Mouse (Mus musculus): ENCODE results near the gene Pigk.

The Pigk gene

DNA sequence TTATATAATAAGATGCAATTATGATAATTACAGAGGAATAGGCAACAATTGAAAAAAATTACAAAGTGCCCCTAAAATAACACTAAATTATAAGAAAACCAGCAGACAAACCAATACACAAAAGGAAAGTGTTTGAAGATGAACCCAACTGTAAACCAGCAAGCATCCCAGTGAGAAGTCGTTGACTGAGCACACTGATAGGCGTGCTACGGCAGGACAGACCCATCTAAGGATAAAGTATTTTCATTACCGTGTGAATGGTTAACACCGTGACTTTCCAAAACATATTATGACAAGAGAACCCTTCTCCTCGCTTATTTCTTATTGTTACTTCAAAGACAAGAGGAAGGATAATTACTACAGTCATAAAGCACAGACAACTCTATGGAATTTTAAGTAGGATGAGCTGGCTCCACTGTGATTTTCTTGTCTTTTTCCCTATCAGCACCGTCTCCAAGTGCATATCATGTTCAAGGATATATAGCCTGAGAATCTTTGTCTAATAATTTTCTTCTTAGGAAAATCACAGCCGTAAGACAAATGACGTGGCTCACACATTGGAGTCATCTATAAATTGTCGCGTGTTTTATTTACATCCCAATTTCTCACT, 233.2 kb downstream of the Pigk start:
- no peak for DNase-seq

DNA sequence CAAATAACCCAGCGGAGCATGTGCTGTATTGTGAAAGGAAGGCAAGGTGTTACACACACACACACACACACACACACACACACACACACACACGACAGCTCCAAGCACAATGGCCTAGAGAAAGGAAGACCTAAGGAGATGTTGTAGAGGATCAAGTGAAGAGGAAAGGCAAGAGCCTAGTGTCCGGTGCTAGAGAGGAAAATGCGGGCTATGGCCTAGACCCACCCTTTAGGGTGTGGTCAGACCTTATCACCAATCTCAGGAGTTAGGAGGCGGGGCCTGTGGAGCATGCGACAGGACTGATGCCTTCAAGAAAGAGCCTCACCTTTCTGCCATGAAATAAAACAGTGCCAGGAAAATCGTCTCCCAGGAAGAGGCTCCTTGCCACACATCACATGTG, 234.7 kb downstream of the Pigk start:
- DNase-seq = no peak

GRCm38 (mm10) chr3:152949233-152949777, 235.4 kb downstream of the Pigk start:
- DNase-seq = no peak

DNA sequence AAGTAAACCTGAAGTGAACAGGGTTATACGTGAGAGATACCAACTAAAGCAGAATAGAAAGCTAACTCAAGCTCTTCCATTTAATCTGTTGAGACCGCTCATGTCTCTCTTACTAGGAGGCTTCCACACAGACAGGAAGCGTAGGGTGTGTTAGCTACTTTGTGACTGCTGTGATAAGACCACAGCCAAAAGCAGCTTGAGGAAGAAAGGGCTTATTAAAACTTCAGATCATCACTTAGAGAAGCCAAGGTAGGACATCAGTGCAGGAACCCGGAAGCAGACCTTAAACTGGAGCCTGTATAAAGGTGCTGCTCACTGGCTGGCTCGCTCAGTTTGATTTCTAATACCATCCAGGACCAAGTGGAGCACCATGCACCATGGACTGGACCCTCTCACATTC, 236.4 kb downstream of the Pigk start:
- no peak for DNase-seq

- DNase-seq = no peak
Measured at GRCm38 (mm10) chr3:152950914-152951313, 237.0 kb downstream of the Pigk start.

DNA sequence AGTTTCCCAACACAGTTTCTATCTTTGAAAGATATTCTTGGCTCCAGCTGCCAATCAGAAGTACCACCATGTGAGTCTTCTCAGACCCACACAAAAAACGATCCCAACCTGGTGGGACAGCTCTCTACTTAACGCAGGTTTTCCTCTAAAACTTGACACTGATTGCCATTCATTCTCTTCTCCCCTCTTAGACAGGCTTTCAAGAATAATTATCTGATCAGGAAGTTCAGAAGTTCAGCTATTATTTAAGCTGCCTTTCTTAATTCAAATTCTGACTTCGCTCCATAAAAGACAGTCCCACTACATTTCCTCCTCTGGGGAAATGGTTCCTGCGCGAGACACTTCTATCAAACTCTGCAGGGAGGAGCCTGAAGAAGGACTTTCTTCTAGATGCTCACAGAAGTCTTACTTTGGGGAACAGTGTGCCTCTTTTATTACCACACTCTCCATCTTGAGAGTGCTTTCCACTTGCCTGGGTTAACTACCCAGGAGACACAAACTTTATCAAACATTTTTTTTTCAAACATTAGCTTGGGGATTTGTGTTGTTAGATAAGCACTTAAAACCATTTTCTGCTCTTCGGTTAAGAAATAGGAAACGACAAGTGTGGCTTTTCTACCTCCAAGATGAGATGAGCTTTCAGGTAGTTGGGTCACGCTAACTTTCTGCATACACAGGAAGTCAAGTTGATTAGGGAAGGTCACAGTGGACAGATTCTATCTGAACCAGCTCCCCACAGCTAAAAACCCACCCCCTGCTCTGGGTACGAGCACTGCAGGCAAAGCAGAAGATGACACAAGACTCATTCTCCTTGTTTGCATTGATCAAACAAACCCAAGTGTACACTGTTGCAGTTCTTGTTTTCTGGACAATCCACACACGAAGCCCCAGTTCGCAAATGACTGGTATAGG, 238.0 kb downstream of the Pigk start:
- no peak for DNase-seq

- no peak for DNase-seq
Measured at GRCm38 (mm10) chr3:152956038-152956437, 242.1 kb downstream of the Pigk start.

DNA sequence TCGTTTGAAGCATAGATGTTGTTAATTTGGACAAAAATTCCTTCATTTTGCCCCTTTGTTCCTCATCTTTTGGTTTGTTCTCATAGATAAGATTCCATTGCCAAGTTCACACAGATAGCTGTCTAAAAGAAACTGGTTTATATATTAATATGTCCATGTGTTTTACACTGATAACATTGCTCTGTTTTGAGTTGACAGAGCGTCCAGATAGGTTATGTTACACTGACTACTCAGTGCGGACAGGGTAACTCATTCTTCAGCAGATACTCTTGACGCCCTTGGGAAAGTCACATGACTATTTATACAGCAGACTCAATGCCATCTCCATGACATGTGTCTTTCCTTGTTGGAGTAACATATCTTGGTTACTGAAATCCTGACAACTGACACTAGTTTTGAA, 242.9 kb downstream of the Pigk start:
- DNase-seq = no peak

- DNase-seq = peak in 1 of 2 experiments; percentile 55
Measured at GRCm38 (mm10) chr3:152958358-152959150, 244.7 kb downstream of the Pigk start.

DNA sequence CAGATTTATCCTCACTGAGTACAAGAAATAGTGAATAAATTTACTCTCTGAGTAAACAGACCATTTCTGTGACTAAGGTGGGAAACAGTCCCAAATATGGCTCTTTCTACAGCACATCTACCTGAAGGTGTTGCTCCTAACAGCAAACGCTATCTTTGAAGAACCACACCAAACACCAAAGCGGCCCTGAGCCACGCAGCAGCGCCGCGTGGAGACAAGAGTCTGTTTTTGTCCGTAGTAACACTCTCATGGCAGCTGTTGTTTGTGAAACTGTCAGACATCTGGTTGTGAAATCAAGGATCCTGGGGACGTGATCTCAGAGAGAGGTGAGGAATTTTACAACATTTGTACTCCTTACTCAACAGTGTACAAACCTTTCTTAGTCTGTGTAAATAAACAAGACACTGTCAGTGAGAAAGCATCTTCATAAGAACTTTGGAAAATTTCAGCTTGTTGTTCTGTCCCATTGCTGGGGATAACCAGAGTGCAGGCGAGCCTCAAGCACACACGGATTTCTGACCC, 248.0 kb downstream of the Pigk start:
- no peak for DNase-seq

GRCm38 (mm10) chr3:152969774-152970347, 256.0 kb downstream of the Pigk start:
- DNase-seq = no peak

DNA sequence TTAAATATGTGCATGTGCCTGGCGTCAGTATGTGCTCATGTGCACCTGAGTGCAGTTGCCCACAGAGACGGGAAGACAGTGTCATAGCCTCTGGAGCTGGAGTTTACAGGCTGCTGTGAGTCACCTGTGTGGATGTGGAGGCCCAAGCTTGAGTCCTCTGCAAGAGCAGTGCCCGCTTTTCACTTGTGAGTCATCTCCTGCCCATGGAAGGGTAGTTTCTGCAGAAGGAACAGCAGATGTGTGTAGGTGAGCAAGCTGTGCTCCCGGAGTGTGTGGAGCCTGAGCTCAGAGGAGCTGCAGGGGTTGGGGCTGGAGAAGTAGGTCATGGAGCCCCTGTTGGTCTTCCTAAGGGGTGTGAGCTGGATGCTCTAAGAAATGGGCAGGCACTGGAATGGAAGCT, 257.5 kb downstream of the Pigk start:
- DNase-seq = no peak

DNA sequence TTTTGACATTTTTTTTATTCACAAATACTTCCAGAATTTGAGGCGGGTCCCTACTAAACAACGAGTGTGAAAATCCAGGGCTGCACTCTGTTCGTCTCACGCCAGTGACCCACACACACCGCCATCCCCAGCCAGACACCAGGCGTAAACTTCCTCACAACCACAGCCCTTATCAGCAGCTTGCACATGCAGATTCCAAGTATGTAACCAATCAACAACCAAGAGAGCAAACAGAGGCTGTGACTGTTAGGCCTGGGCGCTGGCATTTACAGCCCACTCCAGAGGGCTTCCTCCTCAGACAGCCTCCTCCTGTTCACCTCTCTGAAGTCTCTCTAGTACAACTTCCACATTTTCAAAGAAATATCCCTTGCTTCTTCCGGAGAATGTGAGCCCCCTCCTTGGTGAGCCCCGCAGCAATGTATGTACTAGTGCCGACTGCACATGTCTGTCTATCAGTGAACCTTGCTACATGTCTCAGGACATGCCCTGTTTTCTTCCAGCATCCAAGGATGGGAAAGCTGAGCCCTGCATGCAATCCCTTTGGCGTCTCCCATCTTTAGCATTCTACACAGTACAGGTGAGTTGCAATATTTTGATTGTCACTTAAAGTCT, 265.7 kb downstream of the Pigk start:
- DNase-seq = no peak

GRCm38 (mm10) chr3:152980431-152980830, 266.5 kb downstream of the Pigk start:
- no peak for DNase-seq

- DNase-seq = no peak
Measured at GRCm38 (mm10) chr3:152980978-152981974, 267.4 kb downstream of the Pigk start.

- DNase-seq = no peak
Measured at GRCm38 (mm10) chr3:152981988-152982387, 268.1 kb downstream of the Pigk start, which contains the start of gene St6galnac5. St6galnac5 (minus strand) TSS chr3:152982246.

GRCm38 (mm10) chr3:152990787-152991186, 276.9 kb downstream of the Pigk start:
- DNase-seq = no peak

- DNase-seq = no peak
Measured at GRCm38 (mm10) chr3:152993608-152994007, 279.7 kb downstream of the Pigk start.

DNA sequence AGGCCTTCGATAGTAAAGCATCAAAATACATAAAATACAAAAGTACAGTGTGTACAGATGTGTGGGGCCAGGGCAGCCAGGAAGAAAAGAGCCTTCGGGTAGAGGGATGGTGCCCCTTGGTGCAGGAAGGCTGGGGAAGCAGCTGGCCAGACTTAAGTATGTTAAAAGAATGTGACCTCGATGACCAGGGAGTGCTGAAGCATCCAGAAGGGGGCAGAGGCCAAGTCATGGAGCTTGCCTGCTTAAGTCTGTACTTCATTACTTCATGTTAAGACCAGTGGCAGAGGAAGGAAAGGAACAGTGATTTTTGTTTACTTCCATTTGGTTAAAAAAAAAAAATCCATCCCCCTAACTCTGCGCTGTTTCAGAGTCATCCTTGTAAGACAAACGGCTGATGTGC, 284.2 kb downstream of the Pigk start:
- no peak for DNase-seq

GRCm38 (mm10) chr3:152998901-152999300, 285.0 kb downstream of the Pigk start:
- DNase-seq = no peak

GRCm38 (mm10) chr3:153006893-153007292, 293.0 kb downstream of the Pigk start:
- no peak for DNase-seq
